Comparison of ENCODE assay signal across 17 mouse cellular contexts in the genomic region with DNA sequence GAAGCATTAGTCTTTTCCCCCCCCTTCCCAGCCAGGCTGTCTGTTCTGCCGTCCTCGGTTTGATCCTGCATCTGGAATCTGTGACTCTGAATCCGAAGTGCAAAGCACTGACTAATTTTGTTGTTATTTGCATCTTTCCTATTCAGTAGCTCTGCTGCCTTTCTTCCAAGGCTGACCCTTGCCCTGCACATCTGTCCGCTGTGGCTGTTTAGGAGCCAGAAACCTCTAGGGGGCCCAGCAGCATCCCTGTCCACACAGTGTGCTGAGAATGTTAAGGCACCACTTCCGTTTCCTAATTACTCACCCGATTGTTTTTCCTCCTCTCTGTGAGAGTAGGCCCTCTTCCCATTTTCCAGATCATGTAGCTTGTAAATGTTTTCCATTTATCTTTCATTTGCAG.
DNase-seq lines count a peak whose midpoint lies in the region; ATAC-seq lines count a peak whose summit lies in the region.
"Had no signal": no experiment of that assay in that cellular context is flagged by ENCODE, and none has a peak within 500 bp of the region (broad histone marks: within the 10 kb centered on the region; RNA-seq: fewer than 3 reads in every experiment).

No protein-coding gene starts in this region.

- H3K27ac ChIP-seq in hindbrain, embryonic 11.5 days (ENCODE audit: low read depth, low read length), result no peak overlapping the region
- H3K27ac ChIP-seq in hindbrain, embryonic 13.5 days, result no peak overlapping the region
- no peak overlapping the region for H3K27ac ChIP-seq in midbrain, embryonic 11.5 days (ENCODE audit: low read depth, low read length)
- H3K27ac ChIP-seq in midbrain, embryonic 15.5 days, result no peak overlapping the region
- H3K27ac ChIP-seq in limb, embryonic 10.5 days, result no peak overlapping the region
- H3K27ac ChIP-seq: embryonic facial prominence, embryonic 12.5 days; heart, embryonic 15.5 days; liver, embryonic 14.5 days; macrophage; neural tube, embryonic 12.5 days had no signal

- no peaks in the 10 kb centered on the region for H3K9me3 ChIP-seq in hindbrain, embryonic 11.5 days (ENCODE audit: control insufficient read depth, low read length)
- no peaks in the 10 kb centered on the region for H3K9me3 ChIP-seq in hindbrain, embryonic 13.5 days
- no peaks in the 10 kb centered on the region for H3K9me3 ChIP-seq in midbrain, embryonic 11.5 days (ENCODE audit: control insufficient read depth, low read length)
- no peaks in the 10 kb centered on the region for H3K9me3 ChIP-seq in midbrain, embryonic 15.5 days
- H3K9me3 ChIP-seq in limb, embryonic 10.5 days (replicated peaks), result no peaks in the 10 kb centered on the region
- H3K9me3 ChIP-seq: embryonic facial prominence, embryonic 12.5 days; heart, embryonic 15.5 days; neural tube, embryonic 12.5 days had no signal

- H3K27me3 ChIP-seq in hindbrain, embryonic 11.5 days (ENCODE audit: control insufficient read depth, insufficient read depth, low read length), result no peaks in the 10 kb centered on the region
- H3K27me3 ChIP-seq in hindbrain, embryonic 13.5 days, result no peaks in the 10 kb centered on the region
- no peaks in the 10 kb centered on the region for H3K27me3 ChIP-seq in midbrain, embryonic 11.5 days (ENCODE audit: control insufficient read depth, insufficient read depth, low read length)
- H3K27me3 ChIP-seq in midbrain, embryonic 15.5 days (replicated peaks), result no peaks in the 10 kb centered on the region
- H3K27me3 ChIP-seq in limb, embryonic 10.5 days (ENCODE audit: low read depth, poor library complexity, severe bottlenecking), result no peaks in the 10 kb centered on the region
- H3K27me3 ChIP-seq: embryonic facial prominence, embryonic 12.5 days; heart, embryonic 15.5 days; neural tube, embryonic 12.5 days had no signal

- H3K4me3 ChIP-seq in hindbrain, embryonic 11.5 days (ENCODE audit: low read depth, low read length), result no peak overlapping the region
- no peak overlapping the region for H3K4me3 ChIP-seq in hindbrain, embryonic 13.5 days
- H3K4me3 ChIP-seq in midbrain, embryonic 11.5 days (ENCODE audit: low read depth, low read length), result no peak overlapping the region
- no peak overlapping the region for H3K4me3 ChIP-seq in midbrain, embryonic 15.5 days
- H3K4me3 ChIP-seq in limb, embryonic 10.5 days, result no peak overlapping the region
- H3K4me3 ChIP-seq: embryonic facial prominence, embryonic 12.5 days; heart, embryonic 15.5 days; neural tube, embryonic 12.5 days had no signal

- no peak overlapping the region for H3K4me2 ChIP-seq in hindbrain, embryonic 11.5 days (replicated peaks; ENCODE audit: low read depth, low read length)
- no peak overlapping the region for H3K4me2 ChIP-seq in hindbrain, embryonic 13.5 days
- no peak overlapping the region for H3K4me2 ChIP-seq in midbrain, embryonic 11.5 days
- H3K4me2 ChIP-seq in midbrain, embryonic 15.5 days, result no peak overlapping the region
- H3K4me2 ChIP-seq: embryonic facial prominence, embryonic 12.5 days; heart, embryonic 15.5 days; neural tube, embryonic 12.5 days had no signal

- ATAC-seq in hindbrain, embryonic 11.5 days (ENCODE audit: low FRiP score), result peak; percentile 61; the same call in 1 of the 2 replicates
- no peak for ATAC-seq in hindbrain, embryonic 13.5 days (ENCODE audit: low FRiP score)
- ATAC-seq in midbrain, embryonic 11.5 days (ENCODE audit: low FRiP score), result peak; percentile 84
- no peak for ATAC-seq in midbrain, embryonic 15.5 days (replicated peaks)
- ATAC-seq: intestine, embryonic 16.5 days had no signal

- peak; percentile 56 for DNase-seq in hindbrain, embryonic 11.5 days (ENCODE audit: low spot score)
- peak; percentile 91 for DNase-seq in midbrain, embryonic 11.5 days (ENCODE audit: low spot score, missing footprints)
- DNase-seq in limb, embryonic 10.5 days (ENCODE audit: low spot score), result peak; percentile 33
- DNase-seq in urinary bladder, postnatal 14 days (ENCODE audit: low spot score), result no peak
- no peak for DNase-seq in thymus, adult 18-20 months
- no peak for DNase-seq in right cerebral cortex, adult 2 months (ENCODE audit: low spot score in 2 of 2)
- DNase-seq: B cell, adult 2 months; cerebellum, adult 18-20 months; right cerebral cortex, adult 18-20 months had no signal

- H3K4me1 ChIP-seq in hindbrain, embryonic 11.5 days (replicated peaks; ENCODE audit: control insufficient read depth, insufficient read depth, low read length), result no peaks in the 10 kb centered on the region
- 0 out of 2 replicates have a peak, but pooled peaks cover 6% of the 10 kb centered on the region for H3K4me1 ChIP-seq in hindbrain, embryonic 13.5 days (replicated peaks)
- H3K4me1 ChIP-seq in midbrain, embryonic 11.5 days (ENCODE audit: control insufficient read depth, insufficient read depth, low read length), result peaks cover 5% of the 10 kb centered on the region; the same call in 1 of the 2 replicates
- no peaks in the 10 kb centered on the region for H3K4me1 ChIP-seq in midbrain, embryonic 15.5 days
- H3K4me1 ChIP-seq in limb, embryonic 10.5 days, result peaks cover 11% of the 10 kb centered on the region; the same call in 1 of the 2 replicates
- H3K4me1 ChIP-seq: embryonic facial prominence, embryonic 12.5 days; heart, embryonic 15.5 days; neural tube, embryonic 12.5 days had no signal

- H3K36me3 ChIP-seq in hindbrain, embryonic 11.5 days (ENCODE audit: control insufficient read depth, insufficient read depth, low read length), result no peaks in the 10 kb centered on the region
- no peaks in the 10 kb centered on the region for H3K36me3 ChIP-seq in hindbrain, embryonic 13.5 days
- no peaks in the 10 kb centered on the region for H3K36me3 ChIP-seq in midbrain, embryonic 11.5 days (ENCODE audit: control insufficient read depth, insufficient read depth, low read length)
- no peaks in the 10 kb centered on the region for H3K36me3 ChIP-seq in midbrain, embryonic 15.5 days (replicated peaks)
- H3K36me3 ChIP-seq in limb, embryonic 10.5 days, result no peaks in the 10 kb centered on the region
- H3K36me3 ChIP-seq: embryonic facial prominence, embryonic 12.5 days; heart, embryonic 15.5 days; neural tube, embryonic 12.5 days had no signal

- H3K9ac ChIP-seq in hindbrain, embryonic 11.5 days (ENCODE audit: low read depth, low read length), result no peak overlapping the region
- H3K9ac ChIP-seq in hindbrain, embryonic 13.5 days, result no peak overlapping the region
- H3K9ac ChIP-seq in midbrain, embryonic 11.5 days (ENCODE audit: low read length), result no peak overlapping the region
- no peak overlapping the region for H3K9ac ChIP-seq in midbrain, embryonic 15.5 days
- H3K9ac ChIP-seq: embryonic facial prominence, embryonic 12.5 days; heart, embryonic 15.5 days; liver, embryonic 14.5 days; neural tube, embryonic 12.5 days had no signal

- WGBS in hindbrain, embryonic 11.5 days, result 4% methylated on average over 6 of the region's 6 CpGs
- WGBS in hindbrain, embryonic 13.5 days, result 6% methylated on average over 6 of the region's 6 CpGs
- WGBS in midbrain, embryonic 11.5 days, result 7% methylated on average over 6 of the region's 6 CpGs
- 10% methylated on average over 6 of the region's 6 CpGs for WGBS in midbrain, embryonic 15.5 days
- 35% methylated on average over 6 of the region's 6 CpGs for WGBS in limb, embryonic 10.5 days

Comparison
In these comparisons a context has a peak if more than half of its experiments do, and no peak if none do; other contexts are left out.
1. ATAC-seq: peak in hindbrain, embryonic 11.5 days (single experiment) and midbrain, embryonic 11.5 days (single experiment); none in hindbrain, embryonic 13.5 days (single experiment) and midbrain, embryonic 15.5 days (single experiment).
2. DNase-seq: peak in hindbrain, embryonic 11.5 days (single experiment), midbrain, embryonic 11.5 days (single experiment) and limb, embryonic 10.5 days (single experiment); none in urinary bladder, postnatal 14 days (single experiment), thymus, adult 18-20 months (0 of 2) and right cerebral cortex, adult 2 months (0 of 2).